Mouse (Mus musculus): Measurements from ENCODE around the gene Shroom4.

- TF ChIP-seq CTCF (IDR thresholded peaks at IDR 0.05; ENCODE audit: low read depth), result no peak
- no peak for TF ChIP-seq EP300 (IDR thresholded peaks at IDR 0.05; ENCODE audit: low read depth)
These were observed 28.9 kb upstream of the Shroom4 start for GRCm38 (mm10) chrX:6370706-6371105.

All from liver, embryonic 14.5 days (tissue).